Mouse (Mus musculus): ENCODE results near the gene Stn1. TPM values are rescaled to one million over a fixed set of nuclear protein-coding genes. Genes with fewer than 3 reads are reported as not detected.

The Stn1 gene
- polyA plus RNA-seq, 1 experiment from 2014 or later: 58.2 TPM

GRCm38 (mm10) chr19:47507128-47508121, 29.9 kb downstream of the Stn1 start:
- peaks cover 42% of the 10 kb centered on the region for H3K36me3 ChIP-seq
- no peak for ATAC-seq (ENCODE audit: insufficient number of reproducible peaks, insufficient read depth, low FRiP score, low TSS enrichment, low read depth)
- H3K27ac ChIP-seq: peak overlapping the region; percentile 64; the same call in 1 of the 2 replicates
- 0 out of 2 replicates have a peak overlapping the region, but pooled peaks have one; percentile 40 for H3K9ac ChIP-seq
- H3K4me3 ChIP-seq: no peak overlapping the region
- 52% methylated on average over 27 of the region's 27 CpGs for WGBS
- no peaks in the 10 kb centered on the region for H3K9me3 ChIP-seq
- no peak overlapping the region for H3K4me2 ChIP-seq
- H3K4me1 ChIP-seq: peaks cover 43% of the 10 kb centered on the region
- no peaks in the 10 kb centered on the region for H3K27me3 ChIP-seq

- H3K9ac ChIP-seq: no peak overlapping the region
- no peaks in the 10 kb centered on the region for H3K9me3 ChIP-seq
- H3K4me3 ChIP-seq: no peak overlapping the region
- peaks cover 30% of the 10 kb centered on the region for H3K4me1 ChIP-seq
- no peak overlapping the region for H3K27ac ChIP-seq
- peaks cover 34% of the 10 kb centered on the region for H3K36me3 ChIP-seq
- H3K27me3 ChIP-seq: no peaks in the 10 kb centered on the region
- H3K4me2 ChIP-seq: no peak overlapping the region
- WGBS: 64% methylated on average over 4 of the region's 4 CpGs
- no peak for ATAC-seq (ENCODE audit: insufficient number of reproducible peaks, insufficient read depth, low FRiP score, low TSS enrichment, low read depth)
These were observed 33.7 kb downstream of the Stn1 start for GRCm38 (mm10) chr19:47503625-47504024.

GRCm38 (mm10) chr19:47502563-47502962, 34.7 kb downstream of the Stn1 start:
- Histone ChIP-seq H3K4me1 (peaks cover 31% of the 10 kb centered on the region), H3K27me3 (no peaks in the 10 kb centered on the region), H3K36me3 (peaks cover 34% of the 10 kb centered on the region), H3K4me3 (no peak overlapping the region), H3K27ac (no peak overlapping the region), H3K9me3 (no peaks in the 10 kb centered on the region), H3K4me2 (no peak overlapping the region), H3K9ac (no peak overlapping the region)
- ATAC-seq (ENCODE audit: insufficient number of reproducible peaks, insufficient read depth, low FRiP score, low TSS enrichment, low read depth): no peak
- 75% methylated on average over 8 of the region's 8 CpGs for WGBS

GRCm38 (mm10) chr19:47500389-47501011, 36.8 kb downstream of the Stn1 start:
- Histone ChIP-seq H3K4me3 (no peak overlapping the region), H3K27ac (peak overlapping the region; percentile 11; the same call in 1 of the 2 replicates)
- 63% methylated on average over 11 of the region's 11 CpGs for WGBS

GRCm38 (mm10) chr19:47499841-47500240, 37.5 kb downstream of the Stn1 start:
- Histone ChIP-seq H3K27me3 (no peaks in the 10 kb centered on the region), H3K36me3 (peaks cover 23% of the 10 kb centered on the region), H3K27ac (peak overlapping the region; percentile 83), H3K4me2 (no peak overlapping the region), H3K9ac (no peak overlapping the region), H3K9me3 (no peaks in the 10 kb centered on the region), H3K4me3 (no peak overlapping the region), H3K4me1 (peaks cover 34% of the 10 kb centered on the region)
- whole genome bisulfite sequencing: 82% methylated on average over 5 of the region's 5 CpGs
- ATAC-seq (ENCODE audit: insufficient number of reproducible peaks, insufficient read depth, low FRiP score, low TSS enrichment, low read depth): no peak

More at GRCm38 (mm10) chr19:47500389-47501011, 36.8 kb downstream of the Stn1 start:
- Histone ChIP-seq H3K36me3 (peaks cover 28% of the 10 kb centered on the region), H3K9me3 (no peaks in the 10 kb centered on the region), H3K4me1 (peaks cover 34% of the 10 kb centered on the region), H3K9ac (no peak overlapping the region), H3K4me2 (no peak overlapping the region), H3K27me3 (no peaks in the 10 kb centered on the region)
- no peak for ATAC-seq (ENCODE audit: insufficient number of reproducible peaks, insufficient read depth, low FRiP score, low TSS enrichment, low read depth)

- peaks cover 34% of the 10 kb centered on the region for H3K4me1 ChIP-seq
- no peak overlapping the region for H3K4me3 ChIP-seq
- H3K9me3 ChIP-seq: no peaks in the 10 kb centered on the region
- no peak overlapping the region for H3K9ac ChIP-seq
- peaks cover 17% of the 10 kb centered on the region for H3K36me3 ChIP-seq
- peak overlapping the region; percentile 83 for H3K27ac ChIP-seq
- ATAC-seq (ENCODE audit: insufficient number of reproducible peaks, insufficient read depth, low FRiP score, low TSS enrichment, low read depth): no peak
- H3K4me2 ChIP-seq: peak overlapping the region; percentile 17
- H3K27me3 ChIP-seq: no peaks in the 10 kb centered on the region
- WGBS: 23% methylated on average over 4 of the region's 4 CpGs
These were observed 38.4 kb downstream of the Stn1 start for GRCm38 (mm10) chr19:47498942-47499341.

GRCm38 (mm10) chr19:47497736-47498135, 39.6 kb downstream of the Stn1 start:
- Histone ChIP-seq H3K4me2 (no peak overlapping the region), H3K4me1 (peaks cover 45% of the 10 kb centered on the region), H3K27ac (peak overlapping the region; percentile 48; the same call in 1 of the 2 replicates), H3K4me3 (no peak overlapping the region), H3K9me3 (no peaks in the 10 kb centered on the region), H3K27me3 (no peaks in the 10 kb centered on the region), H3K9ac (no peak overlapping the region), H3K36me3 (peaks cover 16% of the 10 kb centered on the region)
- WGBS: 84% methylated on average over 6 of the region's 6 CpGs
- no peak for ATAC-seq (ENCODE audit: insufficient number of reproducible peaks, insufficient read depth, low FRiP score, low TSS enrichment, low read depth)

- no peak overlapping the region for H3K9ac ChIP-seq
- WGBS: 58% methylated on average over 9 of the region's 9 CpGs
- H3K9me3 ChIP-seq: no peaks in the 10 kb centered on the region
- peak overlapping the region; percentile 48; the same call in 1 of the 2 replicates for H3K27ac ChIP-seq
- H3K36me3 ChIP-seq: peaks cover 12% of the 10 kb centered on the region
- no peak for ATAC-seq (ENCODE audit: insufficient number of reproducible peaks, insufficient read depth, low FRiP score, low TSS enrichment, low read depth)
- no peaks in the 10 kb centered on the region for H3K27me3 ChIP-seq
- no peak overlapping the region for H3K4me2 ChIP-seq
- peaks cover 47% of the 10 kb centered on the region for H3K4me1 ChIP-seq
- H3K4me3 ChIP-seq: no peak overlapping the region
These were observed 40.0 kb downstream of the Stn1 start for GRCm38 (mm10) chr19:47497313-47497712.

- H3K4me2 ChIP-seq: no peak overlapping the region
- H3K4me1 ChIP-seq: peaks cover 26% of the 10 kb centered on the region
- 0 out of 2 replicates have a peak overlapping the region, but pooled peaks have one; percentile 16 for H3K27ac ChIP-seq
- no peak overlapping the region for H3K9ac ChIP-seq
- H3K27me3 ChIP-seq: no peaks in the 10 kb centered on the region
- H3K36me3 ChIP-seq: no peaks in the 10 kb centered on the region
- no peak for ATAC-seq (ENCODE audit: insufficient number of reproducible peaks, insufficient read depth, low FRiP score, low TSS enrichment, low read depth)
- WGBS: 61% methylated on average over 23 of the region's 23 CpGs
- no peak overlapping the region for H3K4me3 ChIP-seq
- H3K9me3 ChIP-seq: 0 out of 2 replicates have a peak, but pooled peaks cover 3% of the 10 kb centered on the region
These were observed 44.0 kb downstream of the Stn1 start for GRCm38 (mm10) chr19:47493017-47493997.

GRCm38 (mm10) chr19:47492422-47492821, 44.9 kb downstream of the Stn1 start:
- 75% methylated on average over 6 of the region's 6 CpGs for WGBS

More at GRCm38 (mm10) chr19:47492422-47492821, 44.9 kb downstream of the Stn1 start:
- Histone ChIP-seq H3K27me3 (no peaks in the 10 kb centered on the region), H3K4me2 (no peak overlapping the region), H3K4me3 (no peak overlapping the region), H3K4me1 (peaks cover 18% of the 10 kb centered on the region), H3K36me3 (no peaks in the 10 kb centered on the region), H3K9ac (no peak overlapping the region), H3K9me3 (0 out of 2 replicates have a peak, but pooled peaks cover 3% of the 10 kb centered on the region), H3K27ac (peak overlapping the region; percentile 33; the same call in 1 of the 2 replicates)
- ATAC-seq (ENCODE audit: insufficient number of reproducible peaks, insufficient read depth, low FRiP score, low TSS enrichment, low read depth): no peak

Measured in embryonic facial prominence, embryonic 13.5 days (tissue).